Mouse (Mus musculus) layer of hippocampus, postnatal 25 days (tissue): ENCODE data around the gene Igsf8. TPM values are rescaled to one million over a fixed set of nuclear protein-coding genes. Genes with fewer than 3 reads are reported as not detected.

Experiments
- DNase-seq, 2 experiments: peaks; one replicate each; pipeline ENCODE4 v3.0.0; 2022; ENCODE audit warnings: mixed read lengths in 2 of 2, low spot score in 1 of 2; ENCODE audit errors: extremely low spot score in 1 of 2
- total RNA-seq, 2 experiments: library from RNA; stranded (reverse); gene quantifications; 2 replicates each; pipeline ENCODE4 v1.2.3; 2021

Gene Igsf8
- total RNA-seq, 2 experiments from 2014 or later = 253 to 278 TPM

- no peak for DNase-seq
Observed at GRCm38 (mm10) chr1:172341386-172341785, 79.9 kb downstream of the Igsf8 start.

DNA sequence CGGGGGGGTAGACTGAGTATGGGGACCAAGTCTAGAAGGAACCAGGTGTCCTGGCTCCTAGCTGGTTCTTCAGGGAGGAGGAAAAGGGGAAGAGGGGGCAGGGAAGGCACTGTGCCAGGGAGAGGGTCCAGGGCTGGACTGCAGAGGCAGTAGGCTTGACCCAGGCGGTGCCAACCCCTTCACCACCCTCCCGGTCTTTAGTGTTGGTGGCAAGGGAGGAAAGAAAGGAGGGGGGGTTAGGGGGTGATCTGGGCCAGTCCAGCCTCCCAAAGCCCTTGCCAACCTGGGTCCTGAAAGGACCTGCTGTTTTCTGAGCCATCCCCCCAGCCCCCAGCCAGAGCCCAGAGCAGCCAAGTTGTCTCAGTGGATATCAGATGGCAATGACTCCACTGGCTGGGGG is 81.3 kb downstream of the Igsf8 start:
- DNase-seq = peak in 1 of 2 experiments; percentile 57

DNA sequence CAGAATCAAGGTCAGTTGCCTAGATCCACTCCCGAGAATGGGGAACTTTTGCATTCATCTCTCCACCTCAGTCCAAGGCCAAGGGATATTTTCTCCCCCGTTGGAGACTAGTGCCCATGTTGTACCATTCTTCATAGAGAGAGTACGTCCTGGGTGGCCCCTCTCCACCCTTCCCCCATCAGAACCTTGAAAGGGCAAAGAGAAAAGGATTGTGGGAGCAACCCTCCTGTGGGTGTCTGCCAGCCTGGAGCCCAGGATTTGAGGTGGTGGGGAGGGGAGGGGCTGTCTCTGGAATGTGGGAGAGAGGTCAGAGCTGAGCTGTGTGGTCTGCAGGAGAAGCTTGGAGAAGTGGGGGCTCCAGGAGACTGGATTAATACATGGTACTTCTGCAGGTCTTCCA is 82.5 kb downstream of the Igsf8 start:
- no peak for DNase-seq

DNA sequence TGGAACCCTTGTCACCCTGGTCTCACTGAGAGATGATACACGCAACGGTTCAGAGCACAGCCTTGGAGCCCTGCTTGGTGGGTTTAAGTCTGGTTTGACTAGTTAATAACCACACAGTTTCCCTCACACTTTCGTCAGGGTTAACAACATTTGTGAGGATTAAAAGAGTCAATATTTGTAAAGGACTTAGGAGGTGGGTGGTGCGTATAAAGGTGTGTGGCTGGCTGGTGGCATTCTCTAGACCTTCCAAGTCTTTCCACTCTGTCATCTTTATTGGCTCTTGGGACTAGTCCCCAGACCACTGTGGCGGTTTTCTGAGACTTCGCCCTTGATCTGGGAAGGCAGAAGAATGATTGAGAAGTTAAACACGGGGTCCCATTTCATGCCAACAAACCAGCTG is 83.4 kb downstream of the Igsf8 start:
- no peak for DNase-seq

DNA sequence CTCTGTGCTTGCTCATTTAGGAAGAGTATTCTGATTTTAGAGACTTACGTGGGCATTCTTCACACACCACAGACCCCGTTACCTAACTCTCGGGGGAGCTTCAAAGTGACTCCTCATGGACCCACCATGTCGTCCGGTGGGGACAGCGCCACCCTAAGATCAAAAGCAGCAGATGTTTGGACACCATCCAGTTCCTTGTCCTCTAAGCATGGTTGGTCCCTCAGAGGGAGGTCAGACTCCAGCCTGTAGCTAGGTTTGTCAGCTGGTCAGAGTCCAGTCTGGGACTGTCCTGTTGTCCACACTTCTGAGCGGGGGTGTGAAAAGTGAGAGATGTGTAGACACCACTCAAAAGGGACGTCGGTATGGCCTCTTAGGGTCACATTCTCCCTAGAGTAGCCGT is 85.3 kb downstream of the Igsf8 start:
- DNase-seq = no peak

- DNase-seq = no peak
Observed at GRCm38 (mm10) chr1:172347382-172347781, 85.9 kb downstream of the Igsf8 start.

DNA sequence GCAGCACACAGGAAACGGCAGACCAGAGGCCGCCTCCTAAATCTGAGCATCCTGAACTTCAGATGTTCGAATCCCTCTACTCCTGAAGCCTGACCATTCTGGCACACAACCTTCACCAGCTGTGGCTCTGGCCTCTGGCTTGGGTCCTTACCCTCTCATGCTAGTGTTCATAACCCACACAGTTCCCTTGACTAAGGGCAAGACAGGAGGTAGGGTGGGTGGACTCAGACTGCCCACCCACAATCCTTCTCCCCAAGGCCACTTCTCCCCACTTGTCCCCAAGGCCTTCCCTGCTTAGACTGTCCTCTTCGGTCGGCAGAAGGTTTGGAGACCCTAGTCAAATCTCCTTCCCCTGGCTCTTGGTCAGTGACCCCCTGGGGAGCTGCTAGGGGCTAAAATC is 88.1 kb downstream of the Igsf8 start:
- DNase-seq = no peak

DNA sequence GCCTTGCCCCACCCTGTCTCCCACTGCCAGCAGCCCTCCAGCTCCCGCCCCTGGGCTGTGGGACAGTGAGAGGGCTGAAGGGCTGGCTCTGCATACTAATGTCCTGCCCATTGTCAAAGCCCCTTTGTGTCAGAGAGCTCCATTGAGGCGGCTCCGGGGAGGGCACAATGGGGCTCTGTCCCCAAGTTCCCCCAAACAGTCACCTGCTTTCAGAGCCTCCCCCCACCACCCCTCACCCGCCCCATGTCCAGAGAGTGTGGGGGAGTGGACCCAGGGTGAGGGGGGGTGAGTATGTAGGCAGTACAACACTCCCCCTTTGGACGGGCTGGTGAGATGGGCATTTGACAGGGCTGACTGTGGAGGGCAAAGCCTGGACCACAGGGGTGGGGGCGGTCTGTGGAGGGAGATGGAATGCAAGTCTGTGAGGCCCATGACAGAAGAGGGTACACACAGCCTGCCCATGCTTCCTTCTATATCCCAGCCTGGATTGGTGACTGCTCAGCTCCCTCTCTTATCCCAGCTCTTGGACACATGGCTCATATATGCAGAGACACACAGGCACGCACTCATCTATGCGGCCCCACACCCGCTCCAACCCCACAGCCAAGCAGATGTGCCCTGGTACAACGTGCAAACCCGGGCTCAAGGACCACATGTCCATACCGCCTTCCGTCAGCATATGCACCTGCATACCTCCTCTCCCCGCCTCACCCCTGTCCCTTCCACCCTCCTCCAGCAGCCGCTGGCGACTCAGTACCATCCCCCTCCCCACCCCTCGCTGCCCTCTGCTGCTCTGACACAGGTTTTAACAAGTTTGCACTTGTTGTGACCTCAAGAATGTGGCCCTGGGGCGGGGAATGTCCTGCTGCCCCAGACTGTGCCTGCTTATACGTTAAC is 88.7 kb downstream of the Igsf8 start:
- no peak for DNase-seq

- DNase-seq = no peak
Observed at GRCm38 (mm10) chr1:172352001-172352400, 90.6 kb downstream of the Igsf8 start.

- no peak for DNase-seq
Observed at GRCm38 (mm10) chr1:172352453-172352852, 91.0 kb downstream of the Igsf8 start.

- DNase-seq = no peak
Observed at GRCm38 (mm10) chr1:172355336-172355735, 93.9 kb downstream of the Igsf8 start.

DNA sequence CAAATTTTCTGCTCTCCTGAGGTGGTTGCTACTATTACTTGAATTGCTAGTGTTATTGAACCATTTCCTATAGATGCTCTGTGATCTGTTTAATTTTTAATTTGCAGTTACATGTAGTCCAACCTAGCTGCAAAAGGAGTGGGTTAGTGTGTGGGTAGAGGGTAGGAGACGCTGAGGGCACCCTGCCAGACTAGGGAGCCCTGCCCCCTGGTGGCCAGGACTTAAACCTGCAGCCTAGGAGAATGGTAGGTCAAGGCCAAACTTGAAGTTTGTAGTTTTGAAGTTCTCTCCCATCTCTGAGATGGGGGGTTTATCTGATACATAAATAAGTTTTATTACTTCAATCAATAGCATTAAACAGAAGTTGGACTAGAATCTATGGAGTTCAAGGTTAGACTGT is 96.1 kb downstream of the Igsf8 start:
- DNase-seq = peak in 1 of 2 experiments; percentile 76

DNA sequence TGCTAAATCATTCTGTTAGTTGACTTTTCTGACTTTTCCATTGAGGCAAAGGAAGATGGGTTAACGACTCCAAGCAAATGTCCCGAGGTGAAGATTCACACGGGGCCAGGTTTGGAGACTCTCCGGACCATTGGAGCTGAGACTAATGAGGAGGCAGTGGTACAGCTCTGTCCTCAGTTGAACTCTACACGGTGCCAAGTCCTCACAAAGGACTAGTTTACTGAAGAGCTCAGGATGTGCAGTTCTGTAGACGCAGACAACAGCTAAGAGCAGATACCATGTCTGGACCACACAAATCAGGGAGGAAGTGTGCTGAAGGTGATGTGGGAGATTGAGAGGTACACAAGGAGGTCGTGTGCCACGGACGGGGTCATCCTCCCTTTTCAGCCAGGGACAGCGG is 96.9 kb downstream of the Igsf8 start:
- no peak for DNase-seq

- DNase-seq = peak in 1 of 2 experiments; percentile 43
Observed at GRCm38 (mm10) chr1:172364684-172365083, 103.2 kb downstream of the Igsf8 start.

- DNase-seq = peak in 1 of 2 experiments; percentile 55
Observed at GRCm38 (mm10) chr1:172368768-172369418, 107.5 kb downstream of the Igsf8 start.

Other genes with a start within 250 kb of the Igsf8 start
- 10 to 100 TPM; 15.9 to 18.3 TPM for gene Vangl2, start 233.2 kb upstream of the Igsf8 start, total RNA-seq
- gene Nhlh1, start 204.1 kb upstream of the Igsf8 start, total RNA-seq = 1 to 10 TPM; 1.3 to 1.6 TPM
- 100 to 1,000 TPM; 148 to 149 TPM for gene Copa, start 179.1 kb upstream of the Igsf8 start, total RNA-seq
- 10 to 100 TPM; 59.5 to 63.2 TPM for gene Ncstn, start 178.8 kb upstream of the Igsf8 start, total RNA-seq
- gene Pex19, start 134.9 kb upstream of the Igsf8 start, total RNA-seq = 100 to 1,000 TPM in 1 of 2 experiments, 10 to 100 TPM in 1; 99.8 to 101 TPM
- gene Dcaf8, start 113.6 kb upstream of the Igsf8 start, total RNA-seq = 100 to 1,000 TPM; 107 to 115 TPM
- 100 to 1,000 TPM; 395 to 445 TPM for gene Pea15a, start 54.8 kb upstream of the Igsf8 start, total RNA-seq
- under 1 TPM; 0.49 to 0.52 TPM for gene Casq1, start 41.8 kb upstream of the Igsf8 start, total RNA-seq
- gene Atp1a4, start 3.2 kb upstream of the Igsf8 start, total RNA-seq = not detected
- 100 to 1,000 TPM; 592 to 599 TPM for gene Atp1a2, start 36.4 kb downstream of the Igsf8 start, total RNA-seq
- gene Kcnj9, start 67.7 kb downstream of the Igsf8 start, total RNA-seq = 10 to 100 TPM; 59.0 to 68.9 TPM
- gene Kcnj10, start 79.6 kb downstream of the Igsf8 start, total RNA-seq = 10 to 100 TPM; 84.0 to 88.1 TPM
- gene Pigm, start 114.9 kb downstream of the Igsf8 start, total RNA-seq = 1 to 10 TPM; 8.6 to 8.9 TPM
- gene Slamf9, start 213.7 kb downstream of the Igsf8 start, total RNA-seq = not detected
- 1 to 10 TPM; 5.6 to 8.2 TPM for gene Igsf9, start 220.1 kb downstream of the Igsf8 start, total RNA-seq
- gene Tagln2, start 238.4 kb downstream of the Igsf8 start, total RNA-seq = 10 to 100 TPM; 10.4 to 12.1 TPM